18 mouse cellular contexts compared by ENCODE assay signal in genomic region chr6:47903587-47903986, GRCm38 (mm10). TPM values are rescaled to one million over a fixed set of nuclear protein-coding genes. Genes with fewer than 3 reads are reported as not detected.
DNase-seq lines count a peak whose midpoint lies in the region.
"Had no signal": no experiment of that assay in that cellular context is flagged by ENCODE, and none has a peak within 500 bp of the region (broad histone marks: within the 10 kb centered on the region; RNA-seq: fewer than 3 reads in every experiment).

No protein-coding gene starts in this region.

- 82% methylated on average over 4 of the region's 4 CpGs for WGBS in embryonic facial prominence, embryonic 10.5 days

- no peak overlapping the region for H3K27ac ChIP-seq in embryonic facial prominence, embryonic 10.5 days (replicated peaks)
- H3K27ac ChIP-seq: heart, embryonic 15.5 days; hindbrain, embryonic 15.5 days; neural tube, embryonic 13.5 days; stomach, embryonic 15.5 days had no signal

- H3K36me3 ChIP-seq in embryonic facial prominence, embryonic 10.5 days (replicated peaks), result peaks cover 95% of the 10 kb centered on the region

- peaks cover 7% of the 10 kb centered on the region; the same call in 1 of the 2 replicates for H3K9me3 ChIP-seq in embryonic facial prominence, embryonic 10.5 days
- H3K9me3 ChIP-seq: hindbrain, embryonic 15.5 days; neural tube, embryonic 13.5 days; stomach, embryonic 15.5 days had no signal

- no peak overlapping the region for H3K4me3 ChIP-seq in embryonic facial prominence, embryonic 10.5 days
- H3K4me3 ChIP-seq: heart, embryonic 15.5 days; hindbrain, embryonic 15.5 days; neural tube, embryonic 13.5 days; stomach, embryonic 15.5 days had no signal

- peak; percentile 20 for DNase-seq in adrenal gland, adult 2 months
- no peak for DNase-seq in adrenal gland, adult 18-20 months (ENCODE audit: low spot score in 2 of 2)
- DNase-seq in heart, postnatal 10 days, result peak; percentile 12 to 13
- DNase-seq in heart, postnatal 36 days, result no peak
- peak; percentile 68 for DNase-seq in cerebellum, adult 11 months
- DNase-seq in cerebellum, postnatal 14 days, result peak; percentile 72 to 80
- no peak for DNase-seq in embryonic facial prominence, embryonic 10.5 days (ENCODE audit: low spot score)
- no peak for DNase-seq in gastrocnemius, postnatal 4 days (ENCODE audit: low spot score in 2 of 2)
- DNase-seq: gastrocnemius, postnatal 25 days; kidney, postnatal 14 days; layer of hippocampus, adult 9-11 months; lung, adult 2 months; lung, postnatal 36 days; thymus, adult 2 months had no signal

- H3K4me1 ChIP-seq in embryonic facial prominence, embryonic 10.5 days, result peaks cover 8% of the 10 kb centered on the region; the same call in 1 of the 2 replicates
- H3K4me1 ChIP-seq: heart, embryonic 15.5 days; hindbrain, embryonic 15.5 days; neural tube, embryonic 13.5 days; stomach, embryonic 15.5 days had no signal

- intact Hi-C loops in heart, postnatal 10 days (cut with DNase I), result no loop called here
- intact Hi-C loops in heart, postnatal 36 days (cut with DNase I), result no loop called here

- H3K27me3 ChIP-seq in embryonic facial prominence, embryonic 10.5 days (replicated peaks; ENCODE audit: low read depth, poor library complexity, severe bottlenecking), result peaks cover 36% of the 10 kb centered on the region
- H3K27me3 ChIP-seq: hindbrain, embryonic 15.5 days; stomach, embryonic 15.5 days had no signal

RNA-seq across cellular contexts. Expression of gene Zfp212, which starts 16.7 kb away (rescaled TPM):
- total RNA-seq in adrenal gland, adult 2 months (2021), result 10 to 100 TPM; 13.4 to 15.5 TPM
- polyA plus RNA-seq in adrenal gland, adult 2 months (2012; rRNA removed), result 8.2 and 8.4 TPM in 2 replicates
- 10 to 100 TPM; 12.8 to 15.0 TPM for total RNA-seq in adrenal gland, adult 18-20 months (2021)
- 10 to 100 TPM; 12.6 to 12.7 TPM for total RNA-seq in heart, postnatal 10 days (2021)
- 1 to 10 TPM; 8.7 to 9.4 TPM for total RNA-seq in heart, postnatal 36 days (2021)
- 21.6 and 23.6 TPM in 2 replicates for polyA plus RNA-seq in embryonic facial prominence, embryonic 10.5 days (2016; fragmentation: Nextera tagmentation; extraction: Ambion mirVana)
- total RNA-seq in gastrocnemius, postnatal 4 days (2021), result 10 to 100 TPM; 13.0 to 14.5 TPM

RNA-seq across cellular contexts. Expression of gene Zfp282, which starts 26.6 kb away (rescaled TPM):
- 1 to 10 TPM; 7.0 to 9.2 TPM for total RNA-seq in adrenal gland, adult 2 months (2021)
- 6.9 and 7.1 TPM in 2 replicates for polyA plus RNA-seq in adrenal gland, adult 2 months (2012; rRNA removed)
- total RNA-seq in adrenal gland, adult 18-20 months (2021), result 1 to 10 TPM; 7.7 to 8.0 TPM
- 10 to 100 TPM; 10.2 to 10.4 TPM for total RNA-seq in heart, postnatal 10 days (2021)
- 1 to 10 TPM; 6.0 to 6.1 TPM for total RNA-seq in heart, postnatal 36 days (2021)
- polyA plus RNA-seq in embryonic facial prominence, embryonic 10.5 days (2016; fragmentation: Nextera tagmentation; extraction: Ambion mirVana), result 17.9 and 18.5 TPM in 2 replicates
- 10 to 100 TPM; 14.2 to 15.2 TPM for total RNA-seq in gastrocnemius, postnatal 4 days (2021)

RNA-seq across cellular contexts. Expression of gene Zfp956, which starts 49.6 kb away (rescaled TPM):
- total RNA-seq in adrenal gland, adult 2 months (2021), result 1 to 10 TPM; 3.8 to 8.6 TPM
- 10.4 and 11.6 TPM in 2 replicates for polyA plus RNA-seq in adrenal gland, adult 2 months (2012; rRNA removed)
- 1 to 10 TPM; 5.1 to 5.7 TPM for total RNA-seq in adrenal gland, adult 18-20 months (2021)
- total RNA-seq in heart, postnatal 10 days (2021), result 1 to 10 TPM; 1.9 to 2.1 TPM
- total RNA-seq in heart, postnatal 36 days (2021), result 1 to 10 TPM; 1.3 to 3.1 TPM
- 7.5 and 9.2 TPM in 2 replicates for polyA plus RNA-seq in embryonic facial prominence, embryonic 10.5 days (2016; fragmentation: Nextera tagmentation; extraction: Ambion mirVana)
- total RNA-seq in gastrocnemius, postnatal 4 days (2021), result 1 to 10 TPM; 5.5 to 8.0 TPM

Comparison
In these comparisons a context has a peak if more than half of its experiments do, and no peak if none do; other contexts are left out.
1. DNase-seq: peak in adrenal gland, adult 2 months (single experiment), heart, postnatal 10 days (2 of 2), cerebellum, adult 11 months (single experiment) and cerebellum, postnatal 14 days (2 of 2); none in adrenal gland, adult 18-20 months (0 of 2), heart, postnatal 36 days (0 of 2), embryonic facial prominence, embryonic 10.5 days (single experiment) and gastrocnemius, postnatal 4 days (0 of 2).